Mouse (Mus musculus) brain, adult 2 months (tissue): ENCODE measurements around the gene Gad1.

Source experiments
- DNase-seq: peaks from one replicate; pipeline ENCODE4 v3.0.0; 2011; ENCODE audit warnings: low read depth, low spot score

The Gad1 gene

GRCm38 (mm10) chr2:70625761-70626160, 72.9 kb downstream of the Gad1 start:
- no peak for DNase-seq

- no peak for DNase-seq
Observed at GRCm38 (mm10) chr2:70628397-70628796, 75.5 kb downstream of the Gad1 start.

GRCm38 (mm10) chr2:70629339-70629761, 76.5 kb downstream of the Gad1 start:
- peak; percentile 77 for DNase-seq

- no peak for DNase-seq
Observed at GRCm38 (mm10) chr2:70629921-70630320, 77.0 kb downstream of the Gad1 start.

- no peak for DNase-seq
Observed at GRCm38 (mm10) chr2:70631321-70631720, 78.4 kb downstream of the Gad1 start.

- DNase-seq, result no peak
Observed at GRCm38 (mm10) chr2:70632412-70632811, 79.5 kb downstream of the Gad1 start.

GRCm38 (mm10) chr2:70634028-70634690, 81.3 kb downstream of the Gad1 start:
- DNase-seq, result no peak

- DNase-seq, result no peak
Observed at GRCm38 (mm10) chr2:70640968-70641367, 88.1 kb downstream of the Gad1 start.

GRCm38 (mm10) chr2:70642971-70643565, 90.2 kb downstream of the Gad1 start:
- peak; percentile 8 for DNase-seq

GRCm38 (mm10) chr2:70645266-70645780, 92.5 kb downstream of the Gad1 start:
- peak; percentile 8 for DNase-seq

- DNase-seq, result no peak
Observed at GRCm38 (mm10) chr2:70647681-70648080, 94.8 kb downstream of the Gad1 start.

- no peak for DNase-seq
Observed at GRCm38 (mm10) chr2:70648271-70648670, 95.4 kb downstream of the Gad1 start.

GRCm38 (mm10) chr2:70649471-70649870, 96.6 kb downstream of the Gad1 start:
- no peak for DNase-seq
